Mouse (Mus musculus): Measurements from ENCODE around the gene Eif4g3.

GRCm38 (mm10) chr4:138031828-138032227 lies 39.0 kb downstream of the Eif4g3 start:
- TF ChIP-seq GATA1 (IDR thresholded peaks at IDR 0.05; ENCODE audit: borderline replicate concordance, low read length) (no peak), FLI1 (IDR thresholded peaks at IDR 0.05; ENCODE audit: low read length) (no peak)
